Mouse (Mus musculus) liver, embryonic 15.5 days (tissue): ENCODE measurements around the gene Maml3. TPM values are rescaled to one million over a fixed set of nuclear protein-coding genes. Genes with fewer than 3 reads are reported as not detected.
A peak's percentile ranks its signal among the peaks of the same experiment; 100 is the strongest.

Experiments used
- ATAC-seq: fragments of 200-750 bp; cut with Nextera tagmentation; 2 replicates; pipeline ENCODE4 v1.8.0; 2017; ENCODE audit warnings: moderate number of reproducible peaks, mild to moderate bottlenecking, moderate library complexity; ENCODE audit not compliant: insufficient read depth
- H3K27ac ChIP-seq: fragments of 300-500 bp; sonication (generic); replicated peaks from 2 replicates; pipeline ENCODE4 v1.5.1; 2015; ENCODE audit warnings: mild to moderate bottlenecking, inconsistent platforms
- H3K27me3 ChIP-seq: fragments of 300-500 bp; sonication (generic); 2 replicates; pipeline ENCODE4 v1.6.1; 2015; ENCODE audit warnings: mild to moderate bottlenecking, inconsistent platforms
- H3K36me3 ChIP-seq: fragments of 300-500 bp; sonication (generic); replicated peaks from 2 replicates; pipeline ENCODE4 v1.6.1; 2015; ENCODE audit warnings: moderate library complexity, mild to moderate bottlenecking, inconsistent platforms
- H3K4me1 ChIP-seq: fragments of 300-500 bp; sonication (generic); replicated peaks from 2 replicates; pipeline ENCODE4 v1.6.1; 2015; ENCODE audit warnings: inconsistent platforms
- H3K4me2 ChIP-seq: fragments of 300-500 bp; sonication (generic); 2 replicates; pipeline ENCODE4 v1.6.1; 2015; ENCODE audit warnings: moderate library complexity, mild to moderate bottlenecking, inconsistent platforms
- H3K4me3 ChIP-seq: fragments of 300-500 bp; sonication (generic); replicated peaks from 2 replicates; pipeline ENCODE4 v1.5.1; 2015; ENCODE audit warnings: mild to moderate bottlenecking, inconsistent platforms
- H3K9ac ChIP-seq: fragments of 300-500 bp; sonication (generic); 2 replicates; pipeline ENCODE4 v1.6.1; 2015; ENCODE audit warnings: moderate library complexity, mild to moderate bottlenecking, inconsistent platforms
- H3K9me3 ChIP-seq: fragments of 300-500 bp; sonication (generic); replicated peaks from 2 replicates; pipeline ENCODE4 v1.6.1; 2016; ENCODE audit warnings: inconsistent platforms
- WGBS: fragments of 180-500 bp; shearing (Covaris S2); methylation state at CpG from one replicate; pipeline ENCODE4 v1.1.7; 2015; ENCODE audit warnings: mixed read lengths; ENCODE audit not compliant: insufficient replicate concordance; 5-methylcytosine and 5-hydroxymethylcytosine counted together
- polyA plus RNA-seq: library from polyadenylated mRNA; unstranded; fragments of >200 nt; fragmentation: Nextera tagmentation; extraction: Ambion mirVana; gene quantifications from 2 replicates; pipeline ENCODE4 v1.2.1, GENCODE M21; 2015

Gene Maml3
- polyA plus RNA-seq, 1 experiment from 2014 or later = 0.73 TPM

- peak; percentile 40; the same call in 1 of the 2 replicates for ATAC-seq
- Histone ChIP-seq H3K27ac (no peak overlapping the region), H3K27me3 (no peaks in the 10 kb centered on the region), H3K4me2 (no peak overlapping the region), H3K4me1 (no peaks in the 10 kb centered on the region), H3K36me3 (no peaks in the 10 kb centered on the region), H3K4me3 (no peak overlapping the region), H3K9me3 (no peaks in the 10 kb centered on the region), H3K9ac (no peak overlapping the region)
- WGBS = 40% methylated on average over 6 of the region's 6 CpGs
Observed at GRCm38 (mm10) chr3:51638260-51638659, 466.6 kb downstream of the Maml3 start.

- Histone ChIP-seq H3K27me3 (no peaks in the 10 kb centered on the region), H3K9me3 (no peaks in the 10 kb centered on the region), H3K9ac (no peak overlapping the region), H3K4me3 (no peak overlapping the region), H3K4me1 (no peaks in the 10 kb centered on the region), H3K36me3 (no peaks in the 10 kb centered on the region), H3K4me2 (no peak overlapping the region), H3K27ac (no peak overlapping the region)
- ATAC-seq = no peak
- WGBS = 80% methylated on average over 6 of the region's 6 CpGs
Observed at GRCm38 (mm10) chr3:51637326-51637725, 467.6 kb downstream of the Maml3 start.

DNA sequence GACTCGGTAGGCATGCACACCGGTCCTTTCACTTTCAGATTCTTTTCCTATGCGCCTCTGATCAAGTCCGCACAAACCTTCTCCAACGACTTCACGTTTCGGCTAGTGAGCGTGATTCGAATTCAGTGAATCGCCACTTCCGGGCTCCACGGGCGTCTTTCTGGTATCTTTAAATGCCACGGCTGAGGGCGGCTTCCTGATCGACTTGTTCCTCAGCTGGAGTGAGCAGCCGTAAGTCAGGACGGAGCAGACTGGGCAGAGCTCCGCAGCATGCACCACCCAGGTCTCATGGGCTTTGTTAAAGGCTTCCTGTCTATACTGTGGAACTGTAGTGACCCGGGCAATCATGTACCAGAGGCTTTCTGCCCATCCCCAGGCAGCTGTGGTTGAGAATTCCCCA, 468.2 kb downstream of the Maml3 start:
- Histone ChIP-seq H3K27ac (no peak overlapping the region), H3K4me2 (peak overlapping the region; percentile 52), H3K4me1 (no peaks in the 10 kb centered on the region), H3K36me3 (no peaks in the 10 kb centered on the region), H3K4me3 (peak overlapping the region; percentile 37), H3K9ac (0 out of 2 replicates have a peak overlapping the region, but pooled peaks have one; percentile 7), H3K9me3 (no peaks in the 10 kb centered on the region), H3K27me3 (no peaks in the 10 kb centered on the region)
- ATAC-seq = no peak
- 36% methylated on average over 20 of the region's 20 CpGs for WGBS

DNA sequence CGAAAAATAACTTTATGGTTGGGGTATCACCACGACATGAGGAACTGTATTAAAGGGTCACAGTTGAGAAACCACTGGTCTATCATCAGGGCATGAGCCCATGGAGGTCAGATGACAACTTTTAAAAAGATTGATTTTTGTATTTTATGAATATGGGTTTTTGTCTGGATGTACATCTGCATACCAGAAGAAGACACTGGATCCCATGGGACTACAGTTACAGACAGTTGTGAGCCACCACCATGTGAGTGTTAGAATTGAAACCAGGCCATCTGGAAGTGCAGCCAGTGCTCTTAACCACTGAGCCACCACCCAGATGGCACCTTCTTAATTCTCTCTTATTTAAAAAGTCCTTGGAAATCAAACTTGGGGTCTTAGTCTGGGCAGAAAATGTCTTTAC, 468.9 kb downstream of the Maml3 start:
- no peak overlapping the region for H3K27ac ChIP-seq
- ATAC-seq = no peak
- no peaks in the 10 kb centered on the region for H3K4me1 ChIP-seq
- H3K27me3 ChIP-seq = no peaks in the 10 kb centered on the region
- WGBS = 68% methylated on average over 2 of the region's 2 CpGs
- no peak overlapping the region for H3K9ac ChIP-seq
- H3K4me3 ChIP-seq = no peak overlapping the region
- H3K4me2 ChIP-seq = 0 out of 2 replicates have a peak overlapping the region, but pooled peaks have one; percentile 52
- H3K36me3 ChIP-seq = no peaks in the 10 kb centered on the region
- H3K9me3 ChIP-seq = no peaks in the 10 kb centered on the region

Other genes with a start within 250 kb of the Maml3 start
- 1.7 and 2.3 TPM in 2 replicates for gene Foxo1, start 163.3 kb upstream of the Maml3 start, polyA plus RNA-seq